Mouse (Mus musculus) E14TG2a.4 (cell line): ENCODE data around the gene Aff3.

Experiments
- CTCF ChIP-seq: conservative IDR thresholded peaks from 2 replicates; pipeline ENCODE4 v1.5.1; 2014; ENCODE audit warnings: low read length
- NANOG ChIP-seq: IDR thresholded peaks from 2 replicates; pipeline ENCODE4 v1.6.1; 2014; ENCODE audit warnings: borderline replicate concordance, low read length, mixed read lengths

GRCm38 (mm10) chr1:38496886-38497528 lies 167.7 kb downstream of the Aff3 start:
- TF ChIP-seq CTCF (no peak), NANOG (no peak)
